Mouse (Mus musculus): ENCODE data around the gene Gabrr2.

GRCm38 (mm10) chr4:33075776-33076524, 13.2 kb downstream of the Gabrr2 start:
- TF ChIP-seq TAL1 (IDR thresholded peaks at IDR 0.05; ENCODE audit: low read length), result no peak
- no peak for TF ChIP-seq GATA1 (IDR thresholded peaks at IDR 0.05; ENCODE audit: low read length)

Data from erythroblast, embryonic 14.5 days (primary cell).